Mouse (Mus musculus) left cerebral cortex, adult 18-20 months (tissue): ENCODE data around the gene Xpo4. TPM values are rescaled to one million over a fixed set of nuclear protein-coding genes. Genes with fewer than 3 reads are reported as not detected.

Experiments used
- DNase-seq, 2 experiments: peaks; one replicate each; pipeline ENCODE4 v3.0.0; 2021 to 2022; ENCODE audit warnings: low spot score in 2 of 2, mixed read lengths in 1 of 2
- total RNA-seq, 2 experiments: library from RNA; stranded (reverse); gene quantifications; 2 replicates each; pipeline ENCODE4 v1.2.3; 2021

Xpo4 gene
- total RNA-seq, 2 experiments from 2014 or later: 12.3 to 12.8 TPM

DNA sequence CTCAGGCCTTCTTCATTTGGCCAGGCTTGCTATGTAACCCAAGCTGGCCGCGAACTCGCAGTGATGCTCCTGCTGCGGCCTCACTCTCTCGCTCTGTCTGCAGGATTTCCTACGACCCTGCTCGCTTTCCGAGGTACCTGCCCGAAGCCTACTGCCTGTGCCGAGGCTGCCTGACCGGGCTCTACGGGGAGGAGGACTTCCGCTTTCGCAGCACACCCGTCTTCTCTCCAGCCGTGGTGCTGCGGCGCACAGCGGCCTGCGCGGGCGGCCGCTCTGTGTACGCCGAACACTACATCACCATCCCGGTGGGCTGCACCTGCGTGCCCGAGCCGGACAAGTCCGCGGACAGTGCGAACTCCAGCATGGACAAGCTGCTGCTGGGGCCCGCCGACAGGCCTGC lies 123.0 kb downstream of the Xpo4 start:
- no peak for DNase-seq

DNA sequence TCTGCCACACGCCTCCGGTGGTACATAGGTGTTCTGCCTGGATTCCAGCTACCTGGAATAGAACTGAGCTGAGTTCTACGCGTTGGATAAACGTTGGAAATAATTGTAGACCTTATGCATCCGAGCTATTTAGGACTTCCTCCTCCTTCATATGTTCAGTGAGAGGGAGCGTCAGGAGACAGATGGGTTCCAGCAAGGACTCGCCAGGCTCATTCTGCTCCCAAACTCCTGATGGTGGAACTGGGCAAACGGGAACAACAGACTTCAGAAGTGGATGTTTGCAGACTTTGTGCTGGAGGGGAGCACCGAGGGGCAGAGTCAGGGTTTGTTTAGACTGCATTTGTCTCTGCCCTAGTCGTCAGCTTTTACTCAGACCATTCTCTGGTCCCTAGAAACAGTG lies 124.5 kb downstream of the Xpo4 start:
- DNase-seq: peak in 1 of 2 experiments; percentile 48

DNA sequence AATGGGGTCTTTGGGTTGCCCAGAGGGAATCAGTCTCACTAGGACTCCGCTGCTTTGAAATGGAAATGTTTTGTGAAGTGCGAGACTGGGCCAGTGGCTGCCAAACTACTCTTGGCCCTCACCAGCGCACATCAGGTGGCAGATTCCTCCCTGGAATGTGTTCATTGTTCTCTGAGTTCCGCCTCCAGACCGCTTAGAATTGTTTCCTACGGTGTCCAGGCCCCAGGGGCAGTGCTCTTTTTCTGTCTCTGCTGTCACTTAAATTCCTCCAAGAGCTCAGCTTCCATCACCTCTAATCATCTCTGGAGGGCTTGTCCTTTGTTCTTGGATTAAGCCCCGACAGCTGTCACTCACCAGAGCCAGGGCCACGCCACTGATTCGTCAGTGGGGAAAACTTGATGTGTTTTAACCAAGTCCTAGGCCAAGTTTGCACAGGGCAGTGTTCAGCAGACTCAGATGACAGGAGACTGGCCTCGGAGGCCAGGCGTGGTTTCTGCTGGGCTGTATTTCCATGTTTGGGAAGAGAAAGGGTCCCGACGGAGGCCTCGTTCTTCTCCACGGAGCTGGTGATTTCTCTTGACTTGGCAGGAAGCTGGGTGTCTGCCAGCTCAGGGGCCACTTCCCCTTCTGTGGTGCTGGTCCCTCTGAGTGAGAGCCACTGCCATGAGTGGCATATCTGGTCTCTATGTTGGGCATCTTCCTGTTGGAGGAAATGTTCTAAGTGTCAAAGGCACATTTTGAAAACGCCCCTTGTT lies 127.8 kb downstream of the Xpo4 start:
- DNase-seq: no peak

DNA sequence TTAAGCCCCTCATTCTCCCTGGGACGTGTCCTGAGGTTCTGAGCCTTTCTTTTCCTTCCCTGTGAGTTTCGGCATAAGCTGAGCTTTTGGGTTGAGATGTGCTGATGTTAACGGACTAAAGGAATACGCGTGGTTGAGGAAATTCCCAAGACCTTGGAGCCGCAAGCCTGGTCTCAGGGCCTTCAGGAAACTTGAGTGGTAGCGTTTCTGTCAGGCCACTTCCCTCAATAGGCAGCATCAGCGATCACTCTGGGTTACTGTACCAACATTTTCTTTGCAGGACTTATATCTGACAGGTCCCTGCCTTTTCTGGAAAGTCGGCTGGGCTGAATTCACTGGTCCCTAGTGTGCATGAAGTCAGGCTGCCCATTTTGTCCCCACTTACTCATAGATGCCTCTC lies 128.4 kb downstream of the Xpo4 start:
- DNase-seq: no peak

DNA sequence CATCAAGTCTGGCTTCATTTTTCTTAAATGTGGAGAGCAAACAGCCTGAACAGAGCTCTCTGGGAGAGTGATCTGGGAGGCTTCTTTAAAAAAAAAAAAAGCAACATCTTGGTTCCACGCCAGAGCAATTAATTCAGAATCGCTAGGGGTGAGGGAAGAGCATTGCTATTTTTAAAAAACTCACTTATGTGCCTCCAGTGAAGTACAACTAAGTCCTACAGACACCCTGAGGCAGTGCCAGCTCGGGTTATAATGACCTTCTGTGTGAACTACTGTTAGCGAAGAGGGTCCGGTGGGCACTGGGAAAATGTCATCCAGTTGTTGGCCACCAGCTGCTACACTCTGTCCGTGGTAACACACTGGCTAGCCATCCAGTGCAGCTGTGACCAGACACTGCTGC lies 129.6 kb downstream of the Xpo4 start:
- no peak for DNase-seq

DNA sequence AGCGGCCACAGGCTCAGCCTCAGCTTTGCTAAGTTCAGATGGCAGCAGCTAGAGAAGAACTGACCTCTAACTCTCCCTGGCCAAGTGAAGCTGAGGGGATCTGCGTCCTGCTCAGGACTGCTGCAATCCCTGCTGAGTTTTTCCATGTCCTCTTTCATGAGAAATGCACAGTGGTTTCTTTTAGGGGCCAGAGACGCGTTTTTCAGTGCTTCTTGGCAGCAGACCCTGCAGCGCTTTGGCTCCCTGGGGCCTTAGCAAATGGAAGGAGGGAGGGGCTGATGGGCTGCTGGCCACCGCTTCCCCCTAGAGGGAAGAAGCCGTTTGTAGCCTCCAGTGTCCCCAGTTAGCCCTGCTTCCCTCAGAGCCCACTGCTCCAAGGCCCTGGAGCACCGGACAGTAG lies 130.3 kb downstream of the Xpo4 start:
- DNase-seq: no peak

DNA sequence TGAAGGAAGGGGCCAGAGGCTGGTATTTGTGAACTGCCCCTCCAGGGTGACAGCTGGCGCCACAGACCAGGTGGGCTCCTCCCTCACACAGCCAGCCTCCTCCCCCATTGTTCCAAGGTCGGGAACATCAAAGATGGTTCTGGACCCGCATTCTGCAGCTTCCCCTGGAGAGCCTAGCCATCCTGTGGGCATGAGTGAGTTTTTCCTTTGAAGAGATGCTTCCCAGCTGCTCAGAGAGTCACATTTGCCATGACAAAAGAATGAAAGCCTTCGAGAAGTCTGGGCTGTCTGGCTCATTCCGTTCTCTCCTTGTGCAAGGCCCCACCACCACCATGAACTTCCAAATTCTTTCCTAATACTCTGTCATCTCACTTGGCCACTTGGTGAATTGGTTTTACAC lies 130.9 kb downstream of the Xpo4 start:
- no peak for DNase-seq

DNA sequence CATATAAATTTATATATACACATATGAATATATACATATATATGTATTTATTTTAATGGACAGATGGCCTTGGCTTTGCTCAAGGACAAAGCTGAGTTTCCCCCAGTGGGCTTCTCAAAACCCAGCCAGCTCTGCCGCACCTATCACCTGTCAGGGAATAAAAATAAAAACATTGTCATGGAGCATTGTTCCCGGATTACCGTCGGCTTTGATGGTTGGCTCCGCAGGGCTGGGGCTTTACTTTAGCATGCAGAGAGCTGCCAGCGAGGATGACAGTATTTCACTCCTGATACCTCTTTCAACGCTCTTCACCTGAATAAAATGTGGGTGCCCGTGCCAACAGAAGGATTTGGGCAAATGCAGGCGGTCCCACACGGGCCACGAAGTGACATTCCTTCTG lies 131.4 kb downstream of the Xpo4 start:
- no peak for DNase-seq

DNA sequence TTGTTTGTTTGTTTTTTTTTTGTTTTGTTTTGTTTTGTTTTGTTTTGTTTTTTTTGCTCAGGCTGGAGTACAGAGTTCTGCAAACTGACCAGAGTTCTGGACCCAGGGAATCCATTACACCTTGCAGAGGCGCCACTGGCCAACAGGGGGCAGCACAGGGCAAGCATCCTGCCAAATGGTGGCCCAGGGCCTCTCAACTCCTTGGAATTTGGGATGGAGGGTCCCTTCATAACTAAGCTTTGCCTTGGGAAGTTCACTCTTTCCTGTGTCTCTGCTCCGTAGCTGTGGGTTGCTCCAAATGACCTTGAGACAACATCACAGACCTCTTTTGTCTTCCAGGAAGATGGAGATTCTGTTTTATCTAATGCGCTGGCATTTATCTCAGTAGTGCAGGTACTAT lies 132.0 kb downstream of the Xpo4 start:
- peak; percentile 39 to 62 for DNase-seq

DNA sequence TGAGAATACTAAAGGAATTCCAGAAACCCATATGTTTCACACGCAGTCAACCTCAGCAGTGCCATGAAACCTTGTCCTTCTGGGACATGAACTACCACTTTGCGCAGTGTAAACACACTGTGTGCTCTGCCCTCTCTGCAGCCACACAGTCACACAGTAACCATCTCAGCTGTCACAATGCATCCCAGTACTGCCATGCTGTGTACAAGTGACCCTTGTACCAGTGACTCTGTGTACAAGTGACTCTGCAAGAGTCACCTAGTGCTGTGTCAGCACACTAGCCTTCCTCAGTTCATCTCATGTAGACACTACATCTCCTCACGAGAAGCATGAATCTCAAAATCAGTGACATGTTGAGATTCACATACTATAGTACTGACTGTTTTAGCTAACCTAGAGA lies 132.7 kb downstream of the Xpo4 start:
- DNase-seq: no peak

DNA sequence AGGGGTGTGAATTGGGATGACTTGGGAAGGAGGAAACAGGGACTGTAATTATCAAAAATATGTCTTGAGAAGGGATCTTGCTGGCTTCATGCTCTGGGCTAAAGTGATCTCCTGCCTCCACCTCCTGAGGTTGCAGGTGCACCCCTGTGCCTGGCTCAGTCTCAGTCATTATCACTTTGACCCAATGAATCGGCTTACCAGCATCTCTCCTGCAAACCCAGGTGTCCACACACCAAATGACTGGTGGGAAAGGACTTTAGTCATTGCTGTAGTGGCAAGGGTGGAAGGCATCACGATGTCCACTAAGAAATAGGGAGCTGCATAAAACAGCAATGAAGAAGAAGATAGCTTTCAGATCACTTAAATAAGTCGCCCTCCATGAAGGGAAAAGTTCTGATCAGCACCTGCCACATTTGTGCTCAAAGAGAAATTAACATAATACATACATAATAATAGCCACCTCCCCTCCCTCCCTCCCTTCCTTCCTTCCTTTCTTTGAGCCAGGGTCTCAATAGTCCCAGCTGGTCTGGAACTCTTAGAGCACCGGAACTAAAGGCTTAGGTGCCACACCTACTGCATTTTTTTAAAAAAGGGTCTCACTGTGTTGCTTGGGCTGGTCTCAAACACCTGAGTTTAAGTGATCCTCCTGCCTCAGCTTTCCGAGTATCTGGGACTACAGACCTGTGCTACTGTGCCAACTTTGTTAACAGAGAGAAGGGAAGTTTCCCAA lies 135.3 kb downstream of the Xpo4 start:
- DNase-seq: no peak

DNA sequence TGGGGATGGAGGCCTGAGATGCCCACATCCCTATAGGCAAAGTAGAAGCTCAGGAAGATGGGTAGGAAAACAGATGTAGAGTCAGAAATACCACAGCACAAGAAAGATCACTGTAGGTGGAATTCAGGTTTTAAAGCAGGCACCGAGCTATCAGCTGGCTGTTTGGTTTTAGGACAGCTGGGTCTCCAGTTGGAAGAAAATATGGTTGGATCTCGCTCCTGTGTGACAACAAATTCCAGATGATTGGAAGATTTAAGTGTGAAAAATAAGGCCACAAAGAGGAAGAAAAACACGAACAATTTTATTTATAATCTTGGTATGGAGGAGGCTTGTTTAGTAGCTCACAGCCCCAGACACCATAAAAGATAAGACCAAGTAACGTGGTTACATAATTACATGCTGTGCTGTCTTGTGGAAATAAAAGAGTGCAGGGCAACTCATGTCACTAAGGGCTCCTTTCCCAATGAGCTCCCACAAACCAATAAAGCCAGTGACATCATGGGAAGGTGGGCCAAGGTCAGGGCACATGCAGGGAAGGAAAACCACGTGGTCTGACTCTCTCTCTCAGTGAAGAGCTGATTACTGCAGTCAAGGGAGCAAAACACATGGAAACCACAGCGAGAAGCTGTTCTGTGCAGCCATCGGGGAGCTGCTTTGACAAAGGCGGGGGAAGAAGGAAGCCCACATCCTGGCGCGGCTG lies 136.0 kb downstream of the Xpo4 start:
- DNase-seq: peak; percentile 51 to 76

DNA sequence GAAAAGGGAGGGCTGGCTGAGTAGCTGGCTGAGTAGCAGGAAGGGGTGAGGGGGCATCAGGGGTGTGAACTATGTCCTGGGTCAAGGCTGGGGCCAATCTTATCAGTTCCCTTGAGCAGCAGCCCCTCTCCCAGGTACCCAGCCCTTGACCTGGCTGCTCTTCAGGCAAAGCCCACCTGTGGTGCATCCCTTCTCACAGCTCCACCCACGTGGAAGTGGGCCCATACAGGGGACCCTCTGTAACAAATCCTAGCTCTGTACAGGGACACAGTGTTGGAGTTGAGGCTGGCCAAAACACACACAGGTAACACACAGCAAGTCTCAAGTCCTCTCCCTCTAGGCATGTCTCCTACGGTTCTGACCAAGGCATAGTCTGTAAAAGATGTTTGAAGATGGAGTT lies 137.6 kb downstream of the Xpo4 start:
- no peak for DNase-seq

Other genes starting within 250 kb of the Xpo4 start
- 10 to 100 TPM; 17.1 to 19.7 TPM for gene Ift88, start 241.4 kb downstream of the Xpo4 start, total RNA-seq
- 10 to 100 TPM; 16.1 to 18.9 TPM for gene Il17d, start 140.7 kb downstream of the Xpo4 start, total RNA-seq
- 10 to 100 TPM; 37.0 to 37.9 TPM for gene Eef1akmt1, start 93.8 kb downstream of the Xpo4 start, total RNA-seq
- gene Gm49361, start 80.7 kb upstream of the Xpo4 start, total RNA-seq: under 1 TPM; 0.81 to 0.82 TPM
- 10 to 100 TPM; 18.2 to 21.3 TPM for gene Lats2, start 93.0 kb upstream of the Xpo4 start, total RNA-seq
- gene Sap18, start 132.8 kb upstream of the Xpo4 start, total RNA-seq: 10 to 100 TPM; 56.5 to 62.8 TPM
- under 1 TPM; 0.37 to 0.42 TPM for gene Ska3, start 160.8 kb upstream of the Xpo4 start, total RNA-seq
- gene Mrpl57, start 160.8 kb upstream of the Xpo4 start, total RNA-seq: 10 to 100 TPM; 50.5 to 61.8 TPM
- gene Zdhhc20, start 224.8 kb upstream of the Xpo4 start, total RNA-seq: 10 to 100 TPM; 34.7 to 38.0 TPM